Mouse (Mus musculus): Measurements from ENCODE around the gene Tyk2. TPM values are rescaled to one million over a fixed set of nuclear protein-coding genes. Genes with fewer than 3 reads are reported as not detected.

Gene Tyk2
- polyA plus RNA-seq, 1 experiment from 2014 or later = 10.8 TPM

DNA sequence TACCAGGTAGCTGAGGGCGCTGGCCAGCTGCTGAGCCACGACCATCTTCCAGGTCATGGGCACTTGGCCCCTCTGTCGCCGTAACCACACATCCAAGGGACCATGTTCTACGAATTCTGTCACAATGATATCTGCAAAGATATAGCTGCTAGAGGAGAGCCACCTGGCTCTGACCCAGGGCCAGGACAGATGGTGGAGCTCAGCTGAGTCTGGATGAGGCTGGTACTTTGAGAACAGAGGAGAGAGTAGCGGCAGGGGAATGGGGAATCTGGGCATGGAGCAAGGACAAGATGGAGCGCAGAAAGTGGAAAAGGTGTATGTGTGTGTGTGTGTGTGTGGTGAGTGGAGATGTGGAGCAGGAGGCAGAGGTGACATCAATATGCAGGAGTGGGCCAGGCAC, 16.9 kb downstream of the Tyk2 start:
- ATAC-seq (replicated peaks; ENCODE audit: low FRiP score) (no peak), DNase-seq (ENCODE audit: low spot score) (no peak)
- H3K27ac ChIP-seq (ENCODE audit: low read depth, low read length) = no peak overlapping the region
- no peak overlapping the region for H3K4me3 ChIP-seq (ENCODE audit: low read depth, low read length)
- H3K4me2 ChIP-seq (ENCODE audit: low read depth, low read length, severe bottlenecking) = no peak overlapping the region
- no peak overlapping the region for H3K9ac ChIP-seq (ENCODE audit: low read length)
- no peaks in the 10 kb centered on the region for H3K27me3 ChIP-seq (ENCODE audit: control insufficient read depth, insufficient read depth, low read length)
- H3K36me3 ChIP-seq (ENCODE audit: control insufficient read depth, insufficient read depth, low read length) = no peaks in the 10 kb centered on the region
- H3K4me1 ChIP-seq (replicated peaks; ENCODE audit: control insufficient read depth, insufficient read depth, low read length) = no peaks in the 10 kb centered on the region
- no peaks in the 10 kb centered on the region for H3K9me3 ChIP-seq (ENCODE audit: control insufficient read depth, low read length)
- 92% methylated on average over 7 of the region's 7 CpGs for WGBS

DNA sequence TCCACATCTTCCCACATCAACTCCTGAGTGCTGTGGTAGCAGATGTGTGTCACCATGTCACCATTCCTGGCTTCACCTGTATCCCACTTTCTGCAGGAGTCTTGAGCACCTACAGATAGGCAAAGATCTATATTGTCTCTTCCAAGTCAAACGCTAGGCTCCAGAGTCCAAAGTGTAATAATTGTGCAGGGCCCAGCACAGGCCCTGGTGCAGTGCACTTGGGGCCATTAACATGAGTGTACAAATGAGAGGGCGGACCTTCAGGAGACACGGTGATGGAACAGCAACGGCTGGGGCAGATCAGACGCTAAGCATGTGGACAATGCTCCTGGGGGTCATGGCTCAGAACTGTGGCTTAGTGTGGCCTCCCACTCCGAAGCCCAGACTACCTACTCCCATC, 17.3 kb downstream of the Tyk2 start:
- H3K9me3 ChIP-seq (ENCODE audit: control insufficient read depth, low read length) = no peaks in the 10 kb centered on the region
- no peaks in the 10 kb centered on the region for H3K27me3 ChIP-seq (ENCODE audit: control insufficient read depth, insufficient read depth, low read length)
- no peaks in the 10 kb centered on the region for H3K36me3 ChIP-seq (ENCODE audit: control insufficient read depth, insufficient read depth, low read length)
- H3K4me2 ChIP-seq (ENCODE audit: low read depth, low read length, severe bottlenecking) = no peak overlapping the region
- H3K27ac ChIP-seq (ENCODE audit: low read depth, low read length) = no peak overlapping the region
- H3K9ac ChIP-seq (ENCODE audit: low read length) = no peak overlapping the region
- no peaks in the 10 kb centered on the region for H3K4me1 ChIP-seq (replicated peaks; ENCODE audit: control insufficient read depth, insufficient read depth, low read length)
- DNase-seq (ENCODE audit: low spot score) (no peak), ATAC-seq (replicated peaks; ENCODE audit: low FRiP score) (no peak)
- H3K4me3 ChIP-seq (ENCODE audit: low read depth, low read length) = no peak overlapping the region
- 93% methylated on average over 6 of the region's 6 CpGs for WGBS

DNA sequence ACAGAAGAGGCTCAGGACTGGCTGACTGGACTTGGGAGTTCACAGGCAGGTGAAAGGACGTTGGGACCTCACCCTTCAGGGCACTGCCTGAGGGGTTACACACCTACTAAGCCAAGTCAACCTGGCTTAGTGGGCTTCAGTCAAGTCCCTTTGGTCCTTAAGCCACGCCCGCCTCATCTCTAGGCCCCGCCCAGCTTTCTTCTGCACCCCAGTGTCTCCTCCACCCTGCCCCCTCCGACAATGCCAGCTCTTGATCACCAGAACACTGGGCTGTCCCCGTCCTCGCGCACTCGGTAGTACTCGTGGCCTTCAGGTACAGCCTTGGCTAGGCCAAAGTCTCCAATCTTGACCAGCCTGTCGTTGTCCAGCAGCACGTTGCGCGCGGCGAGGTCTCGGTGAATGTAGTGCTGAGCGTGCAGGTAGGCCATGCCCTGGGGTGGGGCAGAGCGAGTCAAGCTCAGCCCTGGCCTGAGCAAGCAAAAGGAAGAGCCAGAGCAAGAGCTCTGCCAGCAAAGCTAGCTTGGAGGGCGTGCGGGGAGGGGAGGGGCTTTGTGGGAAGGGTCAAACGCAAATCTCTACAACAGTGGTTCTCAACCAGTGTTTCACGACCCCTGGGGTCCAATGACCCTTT, 23.3 kb downstream of the Tyk2 start:
- Histone ChIP-seq H3K9ac (ENCODE audit: low read length) (no peak overlapping the region), H3K27ac (ENCODE audit: low read depth, low read length) (no peak overlapping the region), H3K9me3 (ENCODE audit: control insufficient read depth, low read length) (no peaks in the 10 kb centered on the region), H3K4me3 (ENCODE audit: low read depth, low read length) (no peak overlapping the region), H3K4me2 (ENCODE audit: low read depth, low read length, severe bottlenecking) (no peak overlapping the region), H3K4me1 (replicated peaks; ENCODE audit: control insufficient read depth, insufficient read depth, low read length) (no peaks in the 10 kb centered on the region), H3K27me3 (ENCODE audit: control insufficient read depth, insufficient read depth, low read length) (no peaks in the 10 kb centered on the region), H3K36me3 (ENCODE audit: control insufficient read depth, insufficient read depth, low read length) (no peaks in the 10 kb centered on the region)
- DNase-seq (ENCODE audit: low spot score) (no peak), ATAC-seq (replicated peaks; ENCODE audit: low FRiP score) (no peak)
- 41% methylated on average over 23 of the region's 23 CpGs for WGBS

DNA sequence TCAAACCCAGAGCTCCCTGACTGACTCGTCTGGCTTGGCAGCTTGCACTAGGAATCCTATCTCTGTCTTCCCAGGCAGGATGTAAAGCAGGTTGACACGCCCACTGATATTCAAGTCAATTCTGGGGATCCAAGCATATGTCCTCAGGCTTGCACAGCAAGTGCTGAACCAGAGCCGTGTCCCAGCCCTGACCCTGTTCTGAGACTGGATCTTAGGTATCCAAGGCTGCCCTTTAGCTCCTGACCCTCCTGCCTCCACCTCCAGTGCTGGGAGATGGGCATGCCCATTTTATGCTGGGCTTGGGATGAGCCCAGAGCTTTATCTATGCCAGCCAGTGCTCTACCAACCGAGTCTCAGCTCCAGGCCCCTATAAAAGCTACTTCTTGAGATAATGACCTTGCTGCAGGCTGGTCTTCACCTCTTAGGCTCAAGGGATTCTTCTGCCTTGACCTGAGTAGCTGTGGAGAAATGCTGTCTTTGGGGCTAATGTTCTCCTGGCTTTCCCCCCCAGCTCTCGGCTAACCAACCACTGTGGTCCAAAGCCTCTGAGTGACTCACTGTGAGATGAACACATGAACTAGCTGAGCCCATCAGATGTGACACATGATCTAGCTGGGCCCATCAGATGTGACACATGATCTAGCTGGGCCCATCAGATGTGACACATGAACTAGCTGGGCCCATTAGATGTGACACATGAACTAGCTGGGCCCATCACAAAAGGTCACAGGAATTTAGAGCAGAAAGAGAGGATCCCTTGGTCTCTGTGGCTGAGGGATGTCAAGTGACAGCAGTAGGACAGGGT, 25.1 kb downstream of the Tyk2 start:
- H3K27me3 ChIP-seq (ENCODE audit: control insufficient read depth, insufficient read depth, low read length) = no peaks in the 10 kb centered on the region
- ATAC-seq (replicated peaks; ENCODE audit: low FRiP score) = no peak
- no peaks in the 10 kb centered on the region for H3K9me3 ChIP-seq (ENCODE audit: control insufficient read depth, low read length)
- 79% methylated on average over 5 of the region's 5 CpGs for WGBS
- no peak overlapping the region for H3K4me3 ChIP-seq (ENCODE audit: low read depth, low read length)
- no peak overlapping the region for H3K27ac ChIP-seq (ENCODE audit: low read depth, low read length)
- DNase-seq (ENCODE audit: low spot score) = no peak
- H3K4me1 ChIP-seq (replicated peaks; ENCODE audit: control insufficient read depth, insufficient read depth, low read length) = no peaks in the 10 kb centered on the region
- H3K4me2 ChIP-seq (ENCODE audit: low read depth, low read length, severe bottlenecking) = no peak overlapping the region
- no peaks in the 10 kb centered on the region for H3K36me3 ChIP-seq (ENCODE audit: control insufficient read depth, insufficient read depth, low read length)
- H3K9ac ChIP-seq (ENCODE audit: low read length) = no peak overlapping the region

DNA sequence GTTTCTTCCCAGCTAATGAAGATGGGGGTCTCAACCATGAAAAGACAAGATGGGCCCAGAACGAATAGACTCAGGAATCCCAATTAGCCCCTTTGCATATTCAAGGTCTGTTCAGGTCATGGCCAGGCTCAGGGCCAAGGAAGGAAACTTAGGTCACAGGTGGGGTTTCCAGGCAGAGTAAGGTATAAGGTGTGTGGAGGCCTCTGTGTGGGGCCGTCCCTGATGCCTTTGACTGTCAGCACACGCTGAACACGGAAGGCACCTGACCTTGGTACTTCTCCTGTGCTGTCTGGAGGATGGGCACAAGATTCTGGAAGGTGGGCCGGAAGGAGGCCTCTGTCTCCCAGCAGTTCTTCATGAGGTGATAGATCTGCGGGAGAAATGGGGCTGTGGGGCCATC, 26.2 kb downstream of the Tyk2 start:
- Histone ChIP-seq H3K4me3 (ENCODE audit: low read depth, low read length) (no peak overlapping the region), H3K4me1 (replicated peaks; ENCODE audit: control insufficient read depth, insufficient read depth, low read length) (0 out of 2 replicates have a peak, but pooled peaks cover 2% of the 10 kb centered on the region), H3K27ac (ENCODE audit: low read depth, low read length) (no peak overlapping the region), H3K4me2 (ENCODE audit: low read depth, low read length, severe bottlenecking) (no peak overlapping the region), H3K9me3 (ENCODE audit: control insufficient read depth, low read length) (no peaks in the 10 kb centered on the region), H3K36me3 (ENCODE audit: control insufficient read depth, insufficient read depth, low read length) (no peaks in the 10 kb centered on the region), H3K9ac (ENCODE audit: low read length) (no peak overlapping the region), H3K27me3 (ENCODE audit: control insufficient read depth, insufficient read depth, low read length) (no peaks in the 10 kb centered on the region)
- 87% methylated on average over 6 of the region's 6 CpGs for WGBS
- ATAC-seq (replicated peaks; ENCODE audit: low FRiP score) = no peak
- DNase-seq (ENCODE audit: low spot score) = no peak

DNA sequence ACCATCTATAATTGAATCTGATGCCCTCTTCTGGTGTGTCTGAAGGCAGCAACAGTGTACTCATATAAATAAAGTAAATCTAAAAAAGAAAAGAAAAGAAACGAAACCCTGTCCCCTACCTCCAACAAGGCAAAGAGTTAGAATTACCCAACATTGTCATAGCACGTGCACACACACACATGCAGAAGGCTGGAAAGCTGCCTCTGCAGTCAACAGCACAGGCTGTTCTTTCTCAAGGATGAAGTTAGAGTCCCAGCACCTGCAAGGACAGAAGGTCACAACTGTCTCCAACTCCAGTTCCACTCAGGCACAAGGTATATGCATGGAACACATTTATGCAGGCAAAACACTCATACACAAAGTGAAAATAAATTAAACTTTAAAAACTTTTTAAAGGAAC, 29.0 kb downstream of the Tyk2 start:
- Histone ChIP-seq H3K9ac (ENCODE audit: low read length) (no peak overlapping the region), H3K4me3 (ENCODE audit: low read depth, low read length) (no peak overlapping the region), H3K9me3 (ENCODE audit: control insufficient read depth, low read length) (no peaks in the 10 kb centered on the region), H3K27me3 (ENCODE audit: control insufficient read depth, insufficient read depth, low read length) (no peaks in the 10 kb centered on the region), H3K27ac (ENCODE audit: low read depth, low read length) (no peak overlapping the region), H3K36me3 (ENCODE audit: control insufficient read depth, insufficient read depth, low read length) (no peaks in the 10 kb centered on the region), H3K4me2 (ENCODE audit: low read depth, low read length, severe bottlenecking) (no peak overlapping the region), H3K4me1 (replicated peaks; ENCODE audit: control insufficient read depth, insufficient read depth, low read length) (0 out of 2 replicates have a peak, but pooled peaks cover 2% of the 10 kb centered on the region)
- ATAC-seq (replicated peaks; ENCODE audit: low FRiP score) = no peak
- WGBS = 94% methylated on average over 2 of the region's 2 CpGs
- no peak for DNase-seq (ENCODE audit: low spot score)

DNA sequence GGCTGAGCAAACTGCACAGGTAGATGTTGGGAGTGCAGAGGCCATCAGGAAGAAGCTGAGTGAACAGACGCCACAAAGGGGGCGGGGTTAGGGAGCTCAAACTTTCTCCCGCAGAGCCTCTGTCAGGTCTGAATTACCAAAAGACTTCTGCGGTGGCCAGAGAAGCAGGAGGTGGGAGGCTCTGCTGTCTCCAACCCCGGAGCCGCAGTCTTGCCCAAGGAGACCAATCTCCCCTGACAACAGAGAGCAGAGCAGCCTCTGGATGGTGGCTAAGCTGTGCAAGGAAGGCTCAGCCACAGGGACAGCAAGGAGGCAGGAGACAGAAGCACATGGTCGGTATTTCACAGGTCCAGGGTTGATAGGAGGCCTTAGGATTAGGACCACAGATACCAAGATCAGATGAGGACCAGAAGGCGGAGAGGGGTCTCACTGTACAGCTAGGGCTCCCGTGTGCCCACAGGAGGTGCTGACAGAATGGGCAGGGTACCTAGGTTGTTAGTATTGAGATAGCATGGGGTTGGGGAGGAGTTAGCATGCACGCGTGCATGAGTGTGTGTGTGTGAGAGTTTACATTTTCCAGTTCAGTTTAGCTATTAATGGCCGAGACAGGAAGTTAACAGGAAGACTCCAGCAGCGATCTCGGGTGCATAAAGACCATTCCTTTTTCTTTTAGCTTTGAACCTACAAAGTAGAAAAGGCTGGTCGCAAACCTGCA, 30.4 kb downstream of the Tyk2 start:
- ATAC-seq (replicated peaks; ENCODE audit: low FRiP score) (no peak), DNase-seq (ENCODE audit: low spot score) (no peak)
- H3K4me3 ChIP-seq (ENCODE audit: low read depth, low read length) = no peak overlapping the region
- H3K9me3 ChIP-seq (ENCODE audit: control insufficient read depth, low read length) = no peaks in the 10 kb centered on the region
- 0 out of 2 replicates have a peak, but pooled peaks cover 2% of the 10 kb centered on the region for H3K4me1 ChIP-seq (replicated peaks; ENCODE audit: control insufficient read depth, insufficient read depth, low read length)
- no peaks in the 10 kb centered on the region for H3K27me3 ChIP-seq (ENCODE audit: control insufficient read depth, insufficient read depth, low read length)
- no peak overlapping the region for H3K27ac ChIP-seq (ENCODE audit: low read depth, low read length)
- H3K9ac ChIP-seq (ENCODE audit: low read length) = no peak overlapping the region
- 52% methylated on average over 15 of the region's 15 CpGs for WGBS
- H3K4me2 ChIP-seq (ENCODE audit: low read depth, low read length, severe bottlenecking) = no peak overlapping the region
- no peaks in the 10 kb centered on the region for H3K36me3 ChIP-seq (ENCODE audit: control insufficient read depth, insufficient read depth, low read length)

DNA sequence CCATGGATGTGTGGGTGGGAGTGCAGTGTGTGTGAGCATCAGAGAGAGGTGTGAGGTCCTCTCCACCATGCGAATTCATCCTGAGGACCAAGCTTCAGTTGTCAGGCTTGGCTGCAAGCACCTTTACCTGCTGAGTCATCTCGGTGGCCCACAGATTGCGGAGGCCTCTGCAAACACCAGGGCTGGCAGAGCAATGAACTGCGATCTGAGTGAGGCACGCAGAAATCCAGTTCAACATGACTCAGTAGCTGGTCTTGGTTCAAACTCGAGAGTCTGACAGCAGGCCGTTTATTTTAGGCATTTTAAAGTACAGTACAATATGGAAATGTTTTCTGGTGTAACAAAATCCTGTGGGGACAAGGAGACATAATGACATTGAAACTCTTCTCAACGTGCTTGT, 33.2 kb downstream of the Tyk2 start:
- Histone ChIP-seq H3K4me2 (ENCODE audit: low read depth, low read length, severe bottlenecking) (no peak overlapping the region), H3K27me3 (ENCODE audit: control insufficient read depth, insufficient read depth, low read length) (no peaks in the 10 kb centered on the region), H3K4me3 (ENCODE audit: low read depth, low read length) (no peak overlapping the region), H3K9me3 (ENCODE audit: control insufficient read depth, low read length) (no peaks in the 10 kb centered on the region), H3K4me1 (replicated peaks; ENCODE audit: control insufficient read depth, insufficient read depth, low read length) (0 out of 2 replicates have a peak, but pooled peaks cover 2% of the 10 kb centered on the region), H3K9ac (ENCODE audit: low read length) (no peak overlapping the region), H3K27ac (ENCODE audit: low read depth, low read length) (no peak overlapping the region), H3K36me3 (ENCODE audit: control insufficient read depth, insufficient read depth, low read length) (no peaks in the 10 kb centered on the region; the same call in 1 of the 2 replicates)
- ATAC-seq (replicated peaks; ENCODE audit: low FRiP score) = no peak
- DNase-seq (ENCODE audit: low spot score) = no peak
- WGBS = 89% methylated on average over 8 of the region's 8 CpGs

Data from forebrain, embryonic 11.5 days (tissue).